Mouse (Mus musculus) right cerebral cortex, postnatal 25 days (tissue): ENCODE data around the gene Eral1.

Source experiments
- DNase-seq: peaks from one replicate; pipeline ENCODE4 v3.0.0; 2022

Gene Eral1

DNA sequence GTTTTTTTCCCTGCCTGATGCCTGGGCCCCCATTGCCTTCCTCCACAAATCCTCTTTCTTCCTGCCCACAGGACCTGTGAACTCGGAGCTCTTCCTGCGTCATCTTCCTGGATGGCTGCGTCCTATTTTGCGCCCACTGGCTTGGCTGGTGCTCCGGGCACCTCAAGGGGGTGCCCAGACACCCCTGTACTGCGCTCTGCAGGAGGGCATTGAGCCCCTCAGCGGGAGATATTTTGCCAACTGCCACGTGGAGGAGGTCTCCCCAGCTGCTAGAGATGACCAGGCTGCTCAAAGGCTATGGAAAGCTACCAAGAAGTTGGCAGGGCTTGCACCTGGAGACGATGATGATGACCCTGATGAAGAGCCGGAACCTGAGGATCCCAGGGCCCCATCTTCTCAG, 43.4 kb downstream of the Eral1 start:
- DNase-seq, result no peak

DNA sequence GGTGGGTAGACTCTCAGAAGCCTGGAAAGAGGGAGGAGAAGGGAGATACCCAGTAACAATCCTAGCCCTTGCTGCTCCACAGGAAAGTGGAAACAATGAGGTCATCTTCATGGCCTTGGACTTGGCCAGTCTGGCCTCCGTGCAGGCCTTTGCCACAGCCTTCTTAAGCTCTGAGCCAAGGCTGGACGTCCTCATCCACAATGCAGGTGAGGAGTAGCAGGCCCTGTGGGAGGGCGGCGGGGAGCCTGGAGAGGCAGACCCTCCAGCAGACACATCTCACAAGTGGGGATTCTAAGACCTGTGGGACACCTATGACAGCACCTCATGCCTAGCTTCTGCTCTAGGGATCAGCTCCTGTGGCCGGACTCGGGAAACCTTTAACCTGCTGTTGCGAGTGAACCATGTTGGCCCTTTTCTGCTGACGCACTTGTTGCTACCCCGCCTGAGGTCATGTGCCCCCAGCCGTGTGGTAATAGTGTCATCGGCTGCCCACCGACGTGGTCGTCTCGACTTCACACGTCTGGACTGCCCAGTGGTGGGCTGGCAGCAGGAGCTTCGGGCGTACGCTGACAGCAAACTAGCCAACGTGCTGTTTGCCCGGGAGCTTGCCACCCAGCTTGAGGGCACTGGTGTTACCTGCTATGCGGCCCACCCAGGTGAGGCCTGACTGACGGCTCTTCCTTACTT, 46.1 kb downstream of the Eral1 start:
- DNase-seq, result no peak

- DNase-seq, result no peak
Observed at GRCm38 (mm10) chr11:78032809-78033195, 47.4 kb downstream of the Eral1 start.

- DNase-seq, result peak; percentile 87
Observed at GRCm38 (mm10) chr11:78031947-78032808, 48.0 kb downstream of the Eral1 start, which contains the start of gene Dhrs13. TSS of gene Dhrs13 (plus strand) at chr11:78032280.

- DNase-seq, result no peak
Observed at GRCm38 (mm10) chr11:78031389-78031788, 48.8 kb downstream of the Eral1 start.

DNA sequence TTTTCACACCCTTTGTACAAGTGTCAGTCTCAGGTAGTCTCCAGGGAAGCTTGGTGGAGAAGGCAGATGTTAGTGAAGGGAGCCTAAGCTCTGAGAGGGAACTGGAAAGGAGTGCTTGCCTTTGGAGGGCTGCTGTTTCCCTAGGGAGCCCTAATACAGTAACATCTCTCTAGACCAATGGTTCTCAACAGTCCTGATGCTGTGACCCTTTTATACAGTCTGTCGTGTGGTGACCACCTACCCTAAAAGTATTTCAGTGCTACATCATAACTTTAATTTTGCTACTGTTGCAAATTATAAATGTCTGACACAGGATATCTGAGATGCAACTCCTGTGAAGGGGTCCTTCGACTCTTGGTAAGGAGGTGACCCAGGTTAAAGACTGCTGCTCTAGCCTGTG, 49.6 kb downstream of the Eral1 start:
- no peak for DNase-seq

DNA sequence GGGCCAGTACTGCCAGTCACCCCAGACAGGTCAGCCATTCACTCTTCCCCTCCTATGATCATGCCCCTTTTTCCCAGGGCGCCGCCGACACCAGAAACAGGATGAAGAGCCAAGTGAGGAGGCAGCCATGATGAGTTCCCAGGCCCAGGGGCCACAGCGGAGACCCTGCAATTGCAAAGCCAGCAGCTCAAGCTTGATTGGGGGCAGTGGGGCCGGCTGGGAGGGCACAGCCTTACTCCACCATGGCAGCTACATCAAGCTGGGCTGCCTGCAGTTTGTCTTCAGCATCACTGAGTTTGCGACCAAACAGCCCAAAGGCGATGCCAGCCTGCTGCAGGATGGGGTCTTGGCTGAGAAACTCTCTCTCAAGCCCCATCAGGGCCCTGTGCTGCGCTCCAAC, 50.9 kb downstream of the Eral1 start:
- no peak for DNase-seq

DNA sequence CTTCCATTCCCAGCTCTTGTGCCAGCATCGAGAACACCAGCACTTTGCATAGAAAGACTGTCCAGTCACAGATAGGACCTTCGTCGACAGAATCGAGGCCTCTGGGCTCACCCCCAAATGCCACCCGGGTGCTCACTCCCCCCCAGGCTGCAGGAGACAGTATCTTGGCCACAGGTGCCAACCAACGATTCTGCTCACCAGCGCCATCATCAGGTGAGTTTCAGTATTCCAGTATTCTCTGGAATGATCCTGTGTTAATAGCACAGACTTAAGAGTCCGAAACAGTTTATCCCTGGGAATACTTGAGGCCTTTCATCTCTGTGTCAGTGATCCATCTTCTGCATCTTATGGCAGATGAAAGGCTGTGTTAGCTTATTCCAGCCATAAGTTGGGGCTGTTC, 56.6 kb downstream of the Eral1 start:
- no peak for DNase-seq
